Mouse (Mus musculus) liver, embryonic 13.5 days (tissue): ENCODE data around the gene Zfp426. TPM values are rescaled to one million over a fixed set of nuclear protein-coding genes. Genes with fewer than 3 reads are reported as not detected.

ENCODE experiments used
- ATAC-seq: fragments of 200-750 bp; cut with Nextera tagmentation; 2 replicates; pipeline ENCODE4 v1.8.0; 2017; ENCODE audit warnings: low read depth, mild to moderate bottlenecking, moderate number of reproducible peaks, moderate library complexity
- DNase-seq: peaks from one replicate; pipeline ENCODE4 v3.0.0; 2022
- H3K27ac ChIP-seq: fragments of 300-500 bp; sonication (generic); 2 replicates; pipeline ENCODE4 v1.5.1; 2015; ENCODE audit warnings: moderate library complexity, mild to moderate bottlenecking, inconsistent platforms
- H3K27me3 ChIP-seq: fragments of 300-500 bp; sonication (generic); 2 replicates; pipeline ENCODE4 v1.6.1; 2015; ENCODE audit warnings: mild to moderate bottlenecking, inconsistent platforms
- H3K36me3 ChIP-seq: fragments of 300-500 bp; sonication (generic); 2 replicates; pipeline ENCODE4 v1.6.1; 2015; ENCODE audit warnings: mild to moderate bottlenecking, inconsistent platforms
- H3K4me1 ChIP-seq: fragments of 300-500 bp; sonication (generic); replicated peaks from 2 replicates; pipeline ENCODE4 v1.6.1; 2015; ENCODE audit warnings: inconsistent platforms
- H3K4me2 ChIP-seq: fragments of 300-500 bp; sonication (generic); 2 replicates; pipeline ENCODE4 v1.6.1; 2015; ENCODE audit warnings: inconsistent platforms, mild to moderate bottlenecking, moderate library complexity
- H3K4me3 ChIP-seq: fragments of 300-500 bp; sonication (generic); replicated peaks from 2 replicates; pipeline ENCODE4 v1.5.1; 2015; ENCODE audit warnings: mild to moderate bottlenecking, inconsistent platforms
- H3K9ac ChIP-seq: fragments of 300-500 bp; sonication (generic); 2 replicates; pipeline ENCODE4 v1.6.1; 2015; ENCODE audit warnings: mild to moderate bottlenecking, inconsistent platforms
- H3K9me3 ChIP-seq: fragments of 300-500 bp; sonication (generic); replicated peaks from 2 replicates; pipeline ENCODE4 v1.6.1; 2016; ENCODE audit warnings: inconsistent platforms
- WGBS: fragments of 180-500 bp; shearing (Covaris S2); methylation state at CpG from one replicate; pipeline ENCODE4 v1.1.7; 2015; ENCODE audit not compliant: insufficient replicate concordance; 5-methylcytosine and 5-hydroxymethylcytosine counted together
- polyA plus RNA-seq: library from polyadenylated mRNA; unstranded; fragments of >200 nt; fragmentation: Nextera tagmentation; extraction: Ambion mirVana; gene quantifications from 2 replicates; pipeline ENCODE4 v1.2.1, GENCODE M21; 2015

Zfp426 gene
- polyA plus RNA-seq, 1 experiment from 2014 or later: 6.7 TPM

GRCm38 (mm10) chr9:20510346-20510745, 17.8 kb upstream of the Zfp426 start:
- Histone ChIP-seq H3K36me3 (peaks cover 60% of the 10 kb centered on the region), H3K4me3 (no peak overlapping the region), H3K27ac (no peak overlapping the region), H3K9ac (no peak overlapping the region), H3K4me2 (no peak overlapping the region), H3K27me3 (no peaks in the 10 kb centered on the region), H3K9me3 (no peaks in the 10 kb centered on the region), H3K4me1 (peaks cover 56% of the 10 kb centered on the region)
- 45% methylated on average over 1 of the region's 1 CpGs for WGBS
- no peak for DNase-seq
- no peak for ATAC-seq

- H3K4me1 ChIP-seq: peaks cover 51% of the 10 kb centered on the region
- peaks cover 59% of the 10 kb centered on the region for H3K36me3 ChIP-seq
Measured at GRCm38 (mm10) chr9:20509676-20510075, 17.1 kb upstream of the Zfp426 start.

GRCm38 (mm10) chr9:20504801-20505200, 12.3 kb upstream of the Zfp426 start:
- 88% methylated on average over 5 of the region's 5 CpGs for WGBS
- H3K4me1 ChIP-seq: peaks cover 2% of the 10 kb centered on the region
- no peak overlapping the region for H3K27ac ChIP-seq
- DNase-seq (no peak), ATAC-seq (no peak)
- no peak overlapping the region for H3K9ac ChIP-seq
- H3K9me3 ChIP-seq: no peaks in the 10 kb centered on the region
- H3K4me3 ChIP-seq: no peak overlapping the region
- peaks cover 76% of the 10 kb centered on the region for H3K36me3 ChIP-seq
- H3K27me3 ChIP-seq: no peaks in the 10 kb centered on the region
- no peak overlapping the region for H3K4me2 ChIP-seq

More at GRCm38 (mm10) chr9:20509676-20510075, 17.1 kb upstream of the Zfp426 start:
- no peaks in the 10 kb centered on the region for H3K9me3 ChIP-seq
- H3K27me3 ChIP-seq: no peaks in the 10 kb centered on the region
- WGBS: 46% methylated on average over 3 of the region's 3 CpGs
- DNase-seq: no peak
- H3K9ac ChIP-seq: no peak overlapping the region
- H3K27ac ChIP-seq: no peak overlapping the region
- H3K4me2 ChIP-seq: no peak overlapping the region
- H3K4me3 ChIP-seq: no peak overlapping the region
- peak; percentile 30; the same call in 1 of the 2 replicates for ATAC-seq

- Histone ChIP-seq H3K4me1 (peaks cover 34% of the 10 kb centered on the region), H3K4me3 (peak overlapping the region; percentile 75), H3K27me3 (no peaks in the 10 kb centered on the region), H3K27ac (peak overlapping the region; percentile 98), H3K36me3 (peaks cover 25% of the 10 kb centered on the region), H3K9me3 (no peaks in the 10 kb centered on the region), H3K4me2 (peak overlapping the region; percentile 82), H3K9ac (peak overlapping the region; percentile 81)
- DNase-seq (no peak), ATAC-seq (no peak)
- 6% methylated on average over 9 of the region's 9 CpGs for WGBS
Measured at GRCm38 (mm10) chr9:20493281-20493680, 735 bp upstream of the Zfp426 start.

- peak overlapping the region; percentile 81 for H3K9ac ChIP-seq
- ATAC-seq: no peak
- H3K9me3 ChIP-seq: no peaks in the 10 kb centered on the region
- H3K4me1 ChIP-seq: peaks cover 34% of the 10 kb centered on the region
- DNase-seq: no peak
- H3K27ac ChIP-seq: peak overlapping the region; percentile 98
- peak overlapping the region; percentile 75 for H3K4me3 ChIP-seq
- peaks cover 13% of the 10 kb centered on the region for H3K36me3 ChIP-seq
- 5% methylated on average over 20 of the region's 20 CpGs for WGBS
- H3K27me3 ChIP-seq: no peaks in the 10 kb centered on the region
- H3K4me2 ChIP-seq: peak overlapping the region; percentile 82
Measured at GRCm38 (mm10) chr9:20491858-20492526, 554 bp downstream of the Zfp426 start.

GRCm38 (mm10) chr9:20489536-20489935, 3.0 kb downstream of the Zfp426 start:
- WGBS: 78% methylated on average over 5 of the region's 5 CpGs
- Histone ChIP-seq H3K4me1 (peaks cover 34% of the 10 kb centered on the region), H3K9me3 (no peaks in the 10 kb centered on the region), H3K4me3 (no peak overlapping the region), H3K27me3 (no peaks in the 10 kb centered on the region), H3K36me3 (peaks cover 25% of the 10 kb centered on the region), H3K9ac (no peak overlapping the region), H3K27ac (no peak overlapping the region), H3K4me2 (no peak overlapping the region)
- DNase-seq (no peak), ATAC-seq (no peak)

- Histone ChIP-seq H3K36me3 (peaks cover 41% of the 10 kb centered on the region), H3K4me2 (no peak overlapping the region), H3K9ac (no peak overlapping the region), H3K4me3 (no peak overlapping the region), H3K9me3 (no peaks in the 10 kb centered on the region), H3K4me1 (peaks cover 10% of the 10 kb centered on the region; the same call in 1 of the 2 replicates), H3K27me3 (no peaks in the 10 kb centered on the region), H3K27ac (no peak overlapping the region)
- no peak for DNase-seq
- 81% methylated on average over 5 of the region's 5 CpGs for WGBS
- ATAC-seq: no peak
Measured at GRCm38 (mm10) chr9:20479396-20479795, 13.2 kb downstream of the Zfp426 start.

GRCm38 (mm10) chr9:20476632-20477031, 15.9 kb downstream of the Zfp426 start:
- no peaks in the 10 kb centered on the region for H3K27me3 ChIP-seq
- H3K4me2 ChIP-seq: no peak overlapping the region
- no peak overlapping the region for H3K9ac ChIP-seq
- no peak overlapping the region for H3K4me3 ChIP-seq
- H3K9me3 ChIP-seq: no peaks in the 10 kb centered on the region
- peaks cover 10% of the 10 kb centered on the region; the same call in 1 of the 2 replicates for H3K4me1 ChIP-seq
- no peak overlapping the region for H3K27ac ChIP-seq
- ATAC-seq (no peak), DNase-seq (no peak)
- H3K36me3 ChIP-seq: peaks cover 51% of the 10 kb centered on the region
- WGBS: 85% methylated on average over 1 of the region's 1 CpGs

- Histone ChIP-seq H3K9me3 (peaks cover 9% of the 10 kb centered on the region; the same call in 1 of the 2 replicates), H3K27ac (no peak overlapping the region), H3K4me2 (no peak overlapping the region), H3K4me1 (no peaks in the 10 kb centered on the region), H3K36me3 (peaks cover 33% of the 10 kb centered on the region), H3K27me3 (0 out of 2 replicates have a peak, but pooled peaks cover 6% of the 10 kb centered on the region), H3K4me3 (no peak overlapping the region), H3K9ac (no peak overlapping the region)
- peak; percentile 34 for DNase-seq
- ATAC-seq: peak; percentile 60; the same call in 1 of the 2 replicates
- WGBS: 50% methylated on average over 7 of the region's 7 CpGs
Measured at GRCm38 (mm10) chr9:20466761-20467442, 25.6 kb downstream of the Zfp426 start.

- peak within 1 kb of the TSS; percentile 78 for H3K4me2 ChIP-seq
- H3K9me3 ChIP-seq: no peaks in the 10 kb centered on the region
- ATAC-seq: peak; percentile 96
- H3K27me3 ChIP-seq: 0 out of 2 replicates have a peak, but pooled peaks cover 3% of the 10 kb centered on the region
- H3K27ac ChIP-seq: peak within 1 kb of the TSS; percentile 71
- H3K36me3 ChIP-seq: peaks cover 12% of the 10 kb centered on the region
- H3K4me1 ChIP-seq: peaks cover 18% of the 10 kb centered on the region
- DNase-seq: peak; percentile 73
- under 1% methylated on average over 48 of the region's 48 CpGs for WGBS
- peak within 1 kb of the TSS; percentile 72 for H3K4me3 ChIP-seq
- peak within 1 kb of the TSS; percentile 80 for H3K9ac ChIP-seq
Measured at GRCm38 (mm10) chr9:20459377-20460317, 32.9 kb downstream of the Zfp426 start, which contains the start of gene Zfp26. Zfp26 (minus strand) TSS chr9:20460162.

GRCm38 (mm10) chr9:20453647-20454046, 38.9 kb downstream of the Zfp426 start:
- Histone ChIP-seq H3K4me2 (no peak overlapping the region), H3K27me3 (no peaks in the 10 kb centered on the region), H3K9me3 (no peaks in the 10 kb centered on the region), H3K4me1 (peaks cover 4% of the 10 kb centered on the region), H3K27ac (no peak overlapping the region), H3K9ac (no peak overlapping the region), H3K36me3 (peaks cover 30% of the 10 kb centered on the region), H3K4me3 (no peak overlapping the region)
- DNase-seq: no peak
- no peak for ATAC-seq
- WGBS: 81% methylated on average over 4 of the region's 4 CpGs
